Mouse (Mus musculus) embryonic fibroblast, embryonic 13.5 days (primary cell): Measurements from ENCODE around the gene Asb14.

ENCODE experiments used
- CTCF ChIP-seq: IDR thresholded peaks from 2 replicates; pipeline ENCODE4 v1.5.1; 2011; ENCODE audit warnings: mild to moderate bottlenecking, control low read depth, low read length, moderate library complexity, borderline replicate concordance; ENCODE audit not compliant: insufficient read depth
- POLR2A ChIP-seq: IDR thresholded peaks from 2 replicates; pipeline ENCODE4 v1.6.1; 2011; ENCODE audit warnings: low read depth, mild to moderate bottlenecking, control low read depth, low read length, moderate library complexity

GRCm38 (mm10) chr14:26934891-26935290 is 40.5 kb downstream of the Asb14 start:
- TF ChIP-seq CTCF (no peak), POLR2A (no peak)
